Mouse (Mus musculus): ENCODE results near the gene Igf1r.

DNA sequence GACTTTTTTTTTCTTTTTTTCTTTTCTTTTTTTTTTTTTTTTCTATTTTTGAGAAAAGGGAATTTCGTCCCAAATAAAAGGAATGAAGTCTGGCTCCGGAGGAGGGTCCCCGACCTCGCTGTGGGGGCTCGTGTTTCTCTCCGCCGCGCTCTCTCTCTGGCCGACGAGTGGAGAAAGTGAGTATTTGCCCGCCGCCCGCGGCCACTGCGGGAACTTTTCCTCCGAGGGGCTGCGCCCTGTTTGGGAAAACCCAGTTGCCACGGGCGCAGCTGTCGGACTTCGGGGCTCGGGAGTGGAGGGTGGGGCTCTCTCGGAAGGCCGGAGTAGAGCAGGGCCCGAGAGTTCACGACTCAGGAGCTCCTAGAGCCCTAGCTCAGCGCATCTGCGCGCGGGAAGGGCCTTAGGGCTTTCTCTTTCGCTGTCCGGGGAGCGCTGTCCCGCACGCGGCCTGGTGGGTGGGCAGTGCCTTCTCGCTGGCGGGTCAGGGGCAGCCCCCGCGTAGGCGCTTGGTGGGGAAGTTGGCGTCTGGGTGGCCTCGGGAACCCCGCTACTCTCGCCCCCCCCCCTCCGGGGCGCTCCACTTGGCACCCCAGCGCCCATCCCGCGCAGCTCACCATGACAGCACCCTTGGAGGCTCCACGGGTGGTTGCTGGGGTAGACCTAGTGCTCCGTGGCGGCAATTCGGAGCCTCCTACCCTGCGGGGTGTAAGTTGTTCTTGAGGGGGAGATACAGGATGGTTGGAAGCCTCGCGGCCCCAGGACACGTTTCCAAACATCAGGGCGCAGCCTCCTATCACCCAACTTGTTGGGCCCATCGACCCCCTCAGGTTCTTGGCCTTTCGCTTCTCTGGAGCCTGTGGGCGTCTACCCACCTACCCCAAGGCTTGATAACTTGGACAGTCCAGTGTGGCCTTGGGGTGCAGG, at the start of gene Igf1r:
- TF ChIP-seq GATA1 (IDR thresholded peaks at IDR 0.05; ENCODE audit: low read length) (no peak), TAL1 (IDR thresholded peaks at IDR 0.05; ENCODE audit: low read length) (no peak)
